Mouse (Mus musculus) intestine, embryonic 16.5 days (tissue): ENCODE measurements around the gene Rnf208. TPM values are rescaled to one million over a fixed set of nuclear protein-coding genes. Genes with fewer than 3 reads are reported as not detected.

ENCODE experiments used
- ATAC-seq: fragments of 200-750 bp; cut with Nextera tagmentation; 2 replicates; pipeline ENCODE4 v1.8.0; 2017; ENCODE audit warnings: moderate TSS enrichment, moderate library complexity
- H3K27ac ChIP-seq: fragments of 300-500 bp; sonication (generic); 2 replicates; pipeline ENCODE4 v1.5.1; 2014; ENCODE audit warnings: mild to moderate bottlenecking, low read length
- H3K27me3 ChIP-seq: fragments of 300-500 bp; sonication (generic); replicated peaks from 2 replicates; pipeline ENCODE4 v1.6.1; 2014; ENCODE audit warnings: low read length, control low read depth, mixed read lengths; ENCODE audit not compliant: control insufficient read depth, insufficient read depth
- H3K36me3 ChIP-seq: fragments of 300-500 bp; sonication (generic); 2 replicates; pipeline ENCODE4 v1.6.1; 2014; ENCODE audit warnings: low read length, control low read depth; ENCODE audit not compliant: control insufficient read depth, insufficient read depth
- H3K4me1 ChIP-seq: fragments of 300-500 bp; sonication (generic); 2 replicates; pipeline ENCODE4 v1.6.1; 2014; ENCODE audit warnings: low read length, control low read depth, mixed read lengths; ENCODE audit not compliant: control insufficient read depth, insufficient read depth
- H3K4me2 ChIP-seq: fragments of 300-500 bp; sonication (generic); 2 replicates; pipeline ENCODE4 v1.6.1; 2014; ENCODE audit warnings: low read depth, low read length, control low read depth
- H3K4me3 ChIP-seq: fragments of 300-500 bp; sonication (generic); 2 replicates; pipeline ENCODE4 v1.5.1; 2014; ENCODE audit warnings: mild to moderate bottlenecking, low read length
- H3K9ac ChIP-seq: fragments of 300-500 bp; sonication (generic); 2 replicates; pipeline ENCODE4 v1.6.1; 2014; ENCODE audit warnings: low read depth, low read length
- H3K9me3 ChIP-seq: fragments of 300-500 bp; sonication (generic); 2 replicates; pipeline ENCODE4 v1.6.1; 2016; ENCODE audit warnings: low read length, control low read depth; ENCODE audit not compliant: control insufficient read depth
- WGBS: fragments of 180-500 bp; shearing (Covaris S2); extraction: QIAGEN DNeasy Blood & Tissue Kit; methylation state at CpG from one replicate; pipeline ENCODE4 v1.1.7; 2014; 5-methylcytosine and 5-hydroxymethylcytosine counted together
- polyA plus RNA-seq: library from polyadenylated mRNA; unstranded; fragments of >200 nt; fragmentation: Nextera tagmentation; extraction: Ambion mirVana; gene quantifications from 2 replicates; pipeline ENCODE4 v1.2.1, GENCODE M21; 2015

The Rnf208 gene
- polyA plus RNA-seq, 1 experiment from 2014 or later: 25.6 TPM

DNA sequence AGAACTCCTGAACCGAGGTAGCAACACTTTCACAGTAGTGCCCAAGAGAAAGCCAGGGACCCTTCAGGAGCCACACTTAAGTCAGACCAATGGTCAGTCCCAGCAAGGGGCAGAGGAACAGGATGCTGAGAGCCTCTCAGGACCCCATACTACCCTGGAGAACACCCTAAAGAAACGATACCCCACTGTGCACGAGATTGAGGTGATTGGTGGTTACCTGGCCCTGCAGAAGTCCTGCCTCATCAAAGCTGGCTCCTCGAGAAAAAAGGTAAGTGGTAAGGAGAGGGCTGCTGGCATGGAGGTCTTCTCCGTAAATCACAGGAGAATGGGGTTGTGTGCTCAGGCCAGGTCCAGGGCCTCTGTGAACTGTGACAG is 22.2 kb downstream of the Rnf208 start:
- H3K9ac ChIP-seq: peak overlapping the region; percentile 87
- H3K4me1 ChIP-seq: peaks cover 41% of the 10 kb centered on the region
- H3K36me3 ChIP-seq: peaks cover 1% of the 10 kb centered on the region
- no peak for ATAC-seq
- peak overlapping the region; percentile 96 for H3K4me2 ChIP-seq
- H3K4me3 ChIP-seq: peak overlapping the region; percentile 93
- H3K27me3 ChIP-seq: peaks cover 5% of the 10 kb centered on the region; the same call in 1 of the 2 replicates
- WGBS: 76% methylated on average over 5 of the region's 5 CpGs
- no peaks in the 10 kb centered on the region for H3K9me3 ChIP-seq
- peak overlapping the region; percentile 96 for H3K27ac ChIP-seq

DNA sequence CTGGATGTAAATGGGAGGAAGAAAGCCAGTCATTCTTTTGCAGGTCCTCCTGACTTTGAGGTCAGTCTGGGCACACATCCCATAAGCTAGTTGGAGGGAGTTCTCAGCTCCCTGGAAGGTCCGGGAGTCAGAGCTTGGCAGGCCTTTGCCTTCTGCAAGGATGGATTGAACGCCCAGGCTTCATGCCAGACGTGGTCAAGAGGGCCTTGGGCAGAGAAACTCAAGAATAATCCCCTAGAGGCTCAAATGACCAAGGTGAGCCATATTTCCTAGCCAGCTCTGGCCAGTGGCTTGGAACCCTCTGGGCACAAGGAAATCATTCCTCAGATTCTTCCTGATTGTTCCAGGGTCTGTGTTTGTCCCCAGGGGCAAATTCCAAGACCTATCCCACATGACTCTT is 22.8 kb downstream of the Rnf208 start:
- Histone ChIP-seq H3K9me3 (no peaks in the 10 kb centered on the region), H3K4me1 (peaks cover 41% of the 10 kb centered on the region), H3K27me3 (peaks cover 5% of the 10 kb centered on the region; the same call in 1 of the 2 replicates), H3K4me3 (peak overlapping the region; percentile 93), H3K27ac (peak overlapping the region; percentile 96), H3K4me2 (peak overlapping the region; percentile 96), H3K9ac (peak overlapping the region; percentile 87), H3K36me3 (peaks cover 6% of the 10 kb centered on the region)
- ATAC-seq: no peak
- WGBS: 77% methylated on average over 3 of the region's 3 CpGs

DNA sequence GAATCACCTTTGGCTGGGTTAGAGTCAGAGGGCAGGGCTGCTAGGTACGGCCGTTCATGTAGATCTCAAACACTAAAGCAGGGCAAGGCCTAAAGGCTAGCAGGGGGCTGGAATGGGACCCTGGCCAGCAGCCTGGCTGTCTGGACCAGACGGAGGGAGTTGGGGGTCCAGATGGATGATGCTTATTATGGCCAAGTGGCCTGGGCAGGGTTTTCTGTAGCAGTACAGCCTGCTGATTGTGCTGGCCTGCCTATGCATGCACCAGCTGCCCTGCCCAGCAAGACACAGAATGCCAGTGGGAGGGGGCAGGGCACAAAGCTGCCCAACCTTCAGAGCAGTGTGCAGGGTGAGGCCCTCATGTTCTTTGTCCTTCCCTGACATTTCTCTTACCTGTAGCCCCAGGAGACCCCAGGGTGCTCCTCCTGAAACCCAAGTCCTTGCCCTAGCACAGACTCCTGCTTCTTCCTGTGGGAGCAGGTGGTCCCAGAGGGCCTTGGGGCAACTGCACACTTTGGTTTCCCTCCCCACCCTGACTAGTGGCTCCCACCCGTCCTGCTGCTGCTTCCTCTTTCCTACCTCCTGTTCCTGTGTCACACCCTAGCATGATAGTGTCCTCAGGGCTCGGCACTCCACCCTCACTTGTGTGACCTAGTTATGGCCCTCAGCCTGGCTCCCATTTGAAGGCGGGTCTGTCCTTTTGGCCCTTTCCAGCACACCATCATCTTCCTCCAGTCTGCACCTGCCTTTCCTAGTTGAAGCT is 24.0 kb downstream of the Rnf208 start:
- peak overlapping the region; percentile 96 for H3K27ac ChIP-seq
- no peaks in the 10 kb centered on the region for H3K9me3 ChIP-seq
- peaks cover 5% of the 10 kb centered on the region; the same call in 1 of the 2 replicates for H3K27me3 ChIP-seq
- H3K9ac ChIP-seq: peak overlapping the region; percentile 87
- H3K36me3 ChIP-seq: peaks cover 11% of the 10 kb centered on the region
- H3K4me1 ChIP-seq: peaks cover 46% of the 10 kb centered on the region
- peak overlapping the region; percentile 96 for H3K4me2 ChIP-seq
- peak; percentile 29 for ATAC-seq
- peak overlapping the region; percentile 93 for H3K4me3 ChIP-seq
- 47% methylated on average over 6 of the region's 6 CpGs for WGBS

DNA sequence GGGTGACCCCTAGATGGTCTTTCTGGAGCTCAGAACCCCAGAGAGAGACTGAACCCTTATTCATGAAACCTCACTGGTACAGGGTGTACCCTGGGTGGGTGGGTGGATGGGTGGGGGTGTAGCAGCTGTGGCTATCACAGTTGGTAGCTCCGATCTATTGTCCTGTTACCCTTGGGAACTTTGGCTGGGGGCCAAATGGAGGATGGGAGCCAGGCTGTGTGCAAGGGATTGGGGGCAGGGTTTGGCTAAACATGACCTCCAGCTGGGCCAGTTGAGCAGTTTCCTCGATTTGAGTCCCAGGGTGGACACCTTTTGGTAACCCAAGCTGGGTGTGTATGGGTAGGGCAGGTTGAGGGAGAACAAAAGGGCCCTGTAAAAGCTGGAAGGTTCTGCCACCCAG is 24.7 kb downstream of the Rnf208 start:
- peaks cover 11% of the 10 kb centered on the region for H3K36me3 ChIP-seq

DNA sequence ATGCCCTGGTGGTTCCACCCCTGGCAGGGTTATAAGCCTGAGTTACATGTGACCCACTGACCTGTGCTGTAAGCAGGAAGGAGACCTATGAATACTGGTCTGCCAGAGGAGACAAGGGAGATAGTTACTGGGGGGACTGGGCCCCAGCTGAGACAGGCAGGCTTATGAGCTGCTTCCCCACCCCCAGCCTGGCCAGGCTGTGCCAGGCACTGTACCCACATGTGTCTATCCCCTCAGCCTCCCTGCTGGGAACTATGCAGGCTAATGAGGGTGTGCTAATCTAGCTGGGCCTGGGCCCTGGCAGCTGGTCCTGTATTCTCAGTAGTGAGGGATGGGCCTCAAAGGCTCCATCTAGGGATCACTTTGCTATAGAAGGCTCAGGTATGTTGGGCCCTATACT is 25.2 kb downstream of the Rnf208 start:
- Histone ChIP-seq H3K36me3 (peaks cover 11% of the 10 kb centered on the region), H3K9me3 (no peaks in the 10 kb centered on the region), H3K9ac (peak overlapping the region; percentile 87), H3K4me1 (peaks cover 51% of the 10 kb centered on the region), H3K27ac (peak overlapping the region; percentile 96), H3K27me3 (peaks cover 5% of the 10 kb centered on the region; the same call in 1 of the 2 replicates), H3K4me2 (peak overlapping the region; percentile 96), H3K4me3 (peak overlapping the region; percentile 93)
- ATAC-seq: no peak; the same call in 1 of the 2 replicates

More for the DNA sequence above, 24.7 kb downstream of the Rnf208 start:
- Histone ChIP-seq H3K27ac (peak overlapping the region; percentile 96), H3K4me3 (peak overlapping the region; percentile 93), H3K4me1 (peaks cover 51% of the 10 kb centered on the region), H3K9me3 (no peaks in the 10 kb centered on the region), H3K9ac (peak overlapping the region; percentile 87), H3K4me2 (peak overlapping the region; percentile 96), H3K27me3 (peaks cover 5% of the 10 kb centered on the region; the same call in 1 of the 2 replicates)
- 28% methylated on average over 2 of the region's 2 CpGs for WGBS
- ATAC-seq: 0 out of 2 replicates have a peak, but pooled peaks have one; percentile 2

DNA sequence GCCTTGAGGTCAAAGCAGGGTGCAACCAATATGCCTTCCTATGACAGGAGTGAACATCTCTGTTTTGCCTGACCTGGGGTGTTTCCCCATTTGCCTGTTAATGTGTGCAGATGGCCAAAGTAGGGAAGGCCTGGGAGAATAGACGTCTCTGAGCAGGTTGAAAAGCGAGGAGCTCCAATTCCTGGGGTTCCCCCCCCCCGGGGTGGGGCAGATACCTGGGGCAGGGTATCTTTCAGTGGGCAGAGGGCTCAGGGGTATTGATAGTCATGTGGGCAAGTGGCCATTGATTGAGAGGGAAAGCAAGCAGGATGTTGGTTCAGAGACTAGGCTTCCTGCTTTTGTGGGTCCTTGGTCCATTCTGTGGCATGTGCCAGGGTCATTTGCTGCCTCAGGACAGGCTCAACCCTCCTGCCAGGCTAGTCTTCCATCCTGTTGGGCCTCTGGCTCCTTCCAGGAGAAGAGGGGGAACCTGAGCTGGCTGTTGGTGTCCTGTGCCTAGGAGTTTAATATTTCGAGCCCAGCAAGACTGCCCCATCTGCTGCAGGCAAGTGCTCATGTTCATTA is 25.8 kb downstream of the Rnf208 start:
- Histone ChIP-seq H3K4me3 (peak overlapping the region; percentile 93; the same call in 1 of the 2 replicates), H3K4me1 (peaks cover 52% of the 10 kb centered on the region), H3K4me2 (peak overlapping the region; percentile 96; the same call in 1 of the 2 replicates), H3K36me3 (peaks cover 11% of the 10 kb centered on the region), H3K9ac (peak overlapping the region; percentile 87; the same call in 1 of the 2 replicates), H3K27me3 (peaks cover 5% of the 10 kb centered on the region; the same call in 1 of the 2 replicates), H3K9me3 (no peaks in the 10 kb centered on the region), H3K27ac (peak overlapping the region; percentile 96)
- WGBS: 78% methylated on average over 4 of the region's 4 CpGs
- no peak for ATAC-seq

DNA sequence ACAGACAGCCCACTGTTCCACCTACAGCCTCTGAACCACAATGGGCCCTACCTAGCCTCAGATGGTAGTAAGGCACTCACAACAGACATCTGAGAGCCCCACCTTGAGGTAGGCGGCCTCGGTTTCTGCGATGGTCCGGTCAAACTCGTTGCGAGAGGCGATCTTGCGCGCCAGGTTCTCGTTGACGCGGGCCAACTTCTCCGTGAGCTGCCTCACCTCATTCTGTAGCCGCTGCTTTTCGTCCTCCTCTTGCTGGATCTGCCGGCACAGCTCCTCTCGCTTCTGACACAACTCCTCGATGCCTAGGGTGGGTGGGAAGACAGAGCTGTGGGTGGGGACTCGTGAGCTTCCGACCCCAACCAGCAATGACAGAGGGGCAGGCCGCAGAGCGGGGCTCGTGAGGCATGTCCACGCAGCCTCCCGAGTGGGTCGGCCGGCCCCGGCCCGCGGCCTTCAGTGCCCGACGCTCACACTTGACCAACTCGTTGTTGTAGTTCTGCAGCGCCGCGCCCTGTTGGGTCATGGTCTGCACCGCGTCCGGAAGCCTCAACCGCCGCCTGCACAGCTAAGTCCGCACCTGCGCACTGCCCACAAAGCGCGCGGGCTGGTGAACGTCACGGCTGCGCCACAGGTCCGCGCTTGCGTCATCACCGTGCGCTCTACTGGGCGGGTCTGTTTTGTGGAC is 29.9 kb downstream of the Rnf208 start, which contains the start of the genes Ssna1 and Anapc2:
Gene Ssna1, minus strand, starts transcription at position 612 of the 685 bp plus-strand sequence.
Gene Anapc2, plus strand, starts transcription at position 652 of the 685 bp plus-strand sequence.
- Histone ChIP-seq H3K36me3 (peaks cover 16% of the 10 kb centered on the region), H3K4me1 (peaks cover 32% of the 10 kb centered on the region), H3K27me3 (no peaks in the 10 kb centered on the region), H3K9me3 (no peaks in the 10 kb centered on the region), H3K4me2 (peak within 1 kb of the TSS; percentile 91), H3K4me3 (peak within 1 kb of the TSS; percentile 92), H3K9ac (peak within 1 kb of the TSS; percentile 94), H3K27ac (peak within 1 kb of the TSS; percentile 85)
- peak; percentile 95 for ATAC-seq
- under 1% methylated on average over 54 of the region's 55 CpGs for WGBS

DNA sequence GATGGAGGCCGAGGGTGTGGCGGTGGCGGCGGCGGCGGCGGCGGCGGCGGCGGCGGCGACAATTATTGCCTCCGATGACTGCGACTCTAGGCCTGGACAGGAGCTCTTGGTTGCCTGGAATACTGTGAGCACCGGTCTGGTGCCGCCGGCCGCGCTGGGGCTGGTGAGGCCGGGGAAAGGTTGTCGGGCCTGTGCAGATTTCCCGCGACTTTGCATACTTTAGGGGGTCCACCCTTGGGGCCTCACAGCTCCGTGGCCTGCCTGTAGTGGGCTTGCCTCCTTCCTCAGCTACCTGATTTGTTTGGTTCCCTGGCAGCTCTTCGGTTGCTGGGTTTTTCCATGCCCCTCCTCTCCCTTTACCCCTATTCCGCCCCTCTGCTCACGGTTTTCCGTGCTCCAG is 30.5 kb downstream of the Rnf208 start:
- Histone ChIP-seq H3K27me3 (no peaks in the 10 kb centered on the region), H3K4me2 (peak overlapping the region; percentile 91), H3K36me3 (peaks cover 17% of the 10 kb centered on the region), H3K9me3 (no peaks in the 10 kb centered on the region), H3K4me3 (peak overlapping the region; percentile 92), H3K4me1 (peaks cover 26% of the 10 kb centered on the region), H3K9ac (peak overlapping the region; percentile 94), H3K27ac (peak overlapping the region; percentile 41)
- ATAC-seq: peak; percentile 67
- 0% methylated on average over 29 of the region's 29 CpGs for WGBS

DNA sequence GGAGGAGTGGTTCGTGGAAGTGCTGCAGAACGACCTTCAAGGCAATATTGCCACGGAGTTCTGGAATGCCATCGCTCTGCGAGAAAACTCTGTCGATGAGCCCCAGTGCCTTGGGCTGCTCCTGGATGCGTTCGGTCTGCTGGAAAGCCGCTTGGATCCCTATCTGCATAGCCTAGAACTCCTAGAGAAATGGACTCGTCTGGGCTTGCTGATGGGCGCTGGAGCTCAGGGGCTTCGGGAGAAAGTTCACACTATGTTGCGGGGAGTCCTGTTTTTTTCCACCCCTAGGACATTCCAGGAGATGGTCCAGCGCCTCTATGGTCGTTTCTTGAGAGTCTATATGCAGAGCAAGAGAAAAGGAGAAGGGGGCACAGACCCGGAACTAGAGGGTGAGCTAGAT is 31.0 kb downstream of the Rnf208 start:
- ATAC-seq: no peak
- peaks cover 22% of the 10 kb centered on the region for H3K36me3 ChIP-seq
- no peaks in the 10 kb centered on the region for H3K27me3 ChIP-seq
- H3K4me2 ChIP-seq: peak overlapping the region; percentile 91
- peak overlapping the region; percentile 41 for H3K27ac ChIP-seq
- 32% methylated on average over 16 of the region's 16 CpGs for WGBS
- no peaks in the 10 kb centered on the region for H3K9me3 ChIP-seq
- H3K9ac ChIP-seq: peak overlapping the region; percentile 94
- H3K4me1 ChIP-seq: peaks cover 23% of the 10 kb centered on the region
- peak overlapping the region; percentile 92 for H3K4me3 ChIP-seq
